Mouse (Mus musculus): ENCODE results near the gene Gm10799. TPM values are rescaled to one million over a fixed set of nuclear protein-coding genes. Genes with fewer than 3 reads are reported as not detected.

The Gm10799 gene
- total and polyA plus RNA-seq, 3 experiments = not detected

Other genes with a start within 250 kb of the Gm10799 start
- gene Lmo2, start 110.6 kb downstream of the Gm10799 start, total RNA-seq (2021) = 10 to 100 TPM; 19.1 to 31.8 TPM
- 24.0 and 26.7 TPM in 2 replicates for gene Lmo2, start 110.6 kb downstream of the Gm10799 start, polyA plus RNA-seq (2012; rRNA removed)
- gene Fbxo3, start 40.8 kb downstream of the Gm10799 start, total RNA-seq (2021) = 10 to 100 TPM; 66.3 to 77.9 TPM
- gene Fbxo3, start 40.8 kb downstream of the Gm10799 start, polyA plus RNA-seq (2012; rRNA removed) = 9.3 and 12.8 TPM in 2 replicates
- not detected for gene 4931422A03Rik, start 40.2 kb downstream of the Gm10799 start, total RNA-seq (2021)
- not detected in 2 replicates for gene 4931422A03Rik, start 40.2 kb downstream of the Gm10799 start, polyA plus RNA-seq (2012; rRNA removed)
- gene Gm10912, start 2.7 kb downstream of the Gm10799 start, total RNA-seq (2021) = under 1 TPM; 0.17 to 0.49 TPM
- 0.13 and 0.24 TPM in 2 replicates for gene Gm10912, start 2.7 kb downstream of the Gm10799 start, polyA plus RNA-seq (2012; rRNA removed)
- gene Cd59b, start 1.3 kb upstream of the Gm10799 start, total RNA-seq (2021) = 10 to 100 TPM; 10.5 to 12.5 TPM
- gene Cd59b, start 1.3 kb upstream of the Gm10799 start, polyA plus RNA-seq (2012; rRNA removed) = 7.8 and 10.6 TPM in 2 replicates
- 100 to 1,000 TPM; 113 to 117 TPM for gene Cd59a, start 27.3 kb upstream of the Gm10799 start, total RNA-seq (2021)
- gene Cd59a, start 27.3 kb upstream of the Gm10799 start, polyA plus RNA-seq (2012; rRNA removed) = 24.5 and 30.9 TPM in 2 replicates
- 1 to 10 TPM in 1 of 2 experiments, under 1 TPM in 1; 0.73 to 1.6 TPM for gene A930018P22Rik, start 54.2 kb upstream of the Gm10799 start, total RNA-seq (2021)
- gene A930018P22Rik, start 54.2 kb upstream of the Gm10799 start, polyA plus RNA-seq (2012; rRNA removed) = 1.8 and 3.3 TPM in 2 replicates

Measured in adrenal gland, adult 2 months (tissue).